Mouse (Mus musculus) embryonic fibroblast, embryonic 13.5 days (primary cell): ENCODE results near the gene Sntb2.
A peak's percentile ranks its signal among the peaks of the same experiment; 100 is the strongest.

Source experiments
- CTCF ChIP-seq: IDR thresholded peaks from 2 replicates; pipeline ENCODE4 v1.5.1; 2011; ENCODE audit warnings: mild to moderate bottlenecking, control low read depth, low read length, moderate library complexity, borderline replicate concordance; ENCODE audit not compliant: insufficient read depth
- POLR2A ChIP-seq: IDR thresholded peaks from 2 replicates; pipeline ENCODE4 v1.6.1; 2011; ENCODE audit warnings: low read depth, mild to moderate bottlenecking, control low read depth, low read length, moderate library complexity

GRCm38 (mm10) chr8:107048061-107048941, 112.8 kb downstream of the Sntb2 start, which contains the start of gene Pdf:
- no peak for TF ChIP-seq CTCF
- peak; percentile 62 for TF ChIP-seq POLR2A
